Mouse (Mus musculus): ENCODE measurements around the gene Eci1. TPM values are rescaled to one million over a fixed set of nuclear protein-coding genes. Genes with fewer than 3 reads are reported as not detected.

Gene Eci1
- total RNA-seq, 2 experiments from 2014 or later: 39.9 to 62.1 TPM

DNA sequence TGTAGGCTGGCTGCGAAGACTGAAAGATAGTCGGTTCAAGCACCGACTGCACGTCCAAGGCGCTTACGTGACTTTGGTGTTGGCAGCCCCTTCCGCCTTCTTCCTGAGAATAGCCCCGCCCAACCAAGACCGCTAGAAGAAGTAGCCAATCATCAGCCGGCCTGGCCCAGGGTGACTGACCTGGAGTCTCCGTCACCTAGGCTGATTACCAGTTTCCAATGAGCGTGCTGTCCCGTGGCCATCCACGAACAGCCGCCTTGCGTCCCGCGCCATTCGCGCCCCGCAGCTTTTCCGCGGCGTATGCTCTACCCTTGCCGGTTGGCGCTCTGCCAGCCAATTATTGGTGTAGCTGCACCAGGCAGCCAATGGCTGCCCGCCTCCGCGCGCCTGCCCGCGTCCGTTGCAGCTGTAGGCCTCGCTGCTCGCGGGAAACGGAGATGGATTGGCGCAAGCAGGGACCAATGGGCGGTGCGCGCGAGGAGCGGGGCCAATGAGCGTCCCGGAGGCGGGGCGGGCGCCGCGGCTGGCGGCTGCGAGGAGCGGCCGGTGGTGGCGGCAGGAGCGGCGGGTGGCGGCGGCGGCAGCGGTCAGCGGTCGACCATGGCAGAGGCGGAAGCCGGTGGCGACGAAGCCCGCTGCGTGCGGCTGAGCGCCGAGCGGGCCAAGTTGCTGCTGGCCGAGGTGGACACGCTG lies 43.6 kb downstream of the Eci1 start, which contains the start of the genes E4f1 and Pgp:
TSS of gene E4f1 (minus strand) at position 404 of the 693 bp plus-strand sequence.
TSS of gene Pgp (plus strand) at position 483 of the 693 bp plus-strand sequence.
- peak; percentile 91 for ATAC-seq (replicated peaks; ENCODE audit: poor library complexity, severe bottlenecking)

DNA sequence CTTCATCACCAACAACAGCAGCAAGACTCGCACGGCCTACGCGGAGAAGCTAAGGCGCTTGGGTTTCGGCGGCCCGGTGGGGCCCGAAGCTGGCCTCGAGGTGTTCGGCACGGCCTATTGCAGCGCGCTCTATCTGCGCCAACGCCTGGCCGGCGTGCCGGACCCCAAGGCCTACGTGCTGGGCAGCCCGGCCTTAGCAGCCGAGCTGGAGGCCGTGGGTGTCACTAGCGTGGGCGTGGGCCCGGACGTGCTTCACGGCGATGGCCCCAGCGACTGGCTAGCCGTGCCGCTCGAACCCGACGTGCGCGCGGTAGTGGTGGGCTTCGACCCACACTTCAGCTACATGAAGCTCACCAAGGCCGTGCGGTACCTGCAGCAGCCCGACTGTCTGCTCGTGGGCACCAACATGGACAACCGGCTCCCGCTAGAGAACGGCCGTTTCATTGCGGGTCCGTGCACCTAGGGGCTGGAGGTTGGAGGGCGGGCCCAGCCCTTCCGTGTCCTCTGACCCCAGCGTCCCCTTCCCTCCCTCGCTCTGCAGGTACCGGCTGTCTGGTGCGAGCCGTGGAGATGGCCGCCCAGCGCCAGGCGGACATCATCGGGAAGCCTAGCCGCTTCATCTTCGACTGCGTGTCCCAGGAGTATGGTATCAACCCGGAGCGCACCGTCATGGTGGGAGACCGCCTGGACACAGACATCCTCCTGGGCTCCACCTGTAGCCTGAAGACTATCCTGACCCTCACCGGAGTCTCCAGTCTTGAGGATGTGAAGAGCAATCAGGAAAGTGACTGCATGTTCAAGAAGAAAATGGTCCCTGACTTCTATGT lies 44.5 kb downstream of the Eci1 start:
- ATAC-seq (replicated peaks; ENCODE audit: poor library complexity, severe bottlenecking): 0 out of 2 replicates have a peak, but pooled peaks have one; percentile 10

- no peak for ATAC-seq (replicated peaks; ENCODE audit: poor library complexity, severe bottlenecking)
These were observed 46.1 kb downstream of the Eci1 start for GRCm38 (mm10) chr17:24472512-24472911.

DNA sequence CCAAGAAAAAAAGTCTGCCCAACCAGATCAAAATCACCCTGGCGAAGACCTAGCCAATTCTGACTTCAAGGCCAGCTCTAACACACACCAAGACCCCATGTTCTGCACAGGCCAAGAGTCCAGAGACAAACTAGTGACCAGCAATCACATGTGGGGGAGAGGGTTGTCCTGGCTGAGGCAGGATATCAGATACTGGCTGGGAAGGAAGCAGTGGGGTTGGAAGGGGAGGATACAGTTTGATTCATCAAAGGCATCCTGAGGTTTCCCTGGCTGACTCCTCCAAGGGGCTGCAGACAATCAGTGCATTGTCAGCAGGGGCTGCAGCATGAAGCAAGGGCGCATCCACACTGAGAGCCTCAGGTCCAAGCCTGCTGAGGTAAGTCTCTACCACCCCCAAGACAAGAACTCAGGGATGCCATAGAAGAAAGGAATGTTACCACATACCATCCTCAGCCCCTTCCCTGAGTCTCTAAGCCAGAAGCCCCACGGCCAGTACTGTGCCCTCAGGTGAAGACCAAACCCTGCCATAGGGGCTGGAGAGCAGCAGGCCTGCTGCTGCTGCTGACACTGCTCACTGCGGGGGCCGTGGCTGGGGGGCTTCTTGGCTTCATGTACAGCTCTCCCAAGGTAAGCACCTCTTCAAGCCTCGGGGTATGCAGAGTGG lies 47.3 kb downstream of the Eci1 start, which contains the start of gene Bricd5:
TSS of gene Bricd5 (plus strand) at position 273 of the 664 bp plus-strand sequence.
- no peak for ATAC-seq (replicated peaks; ENCODE audit: poor library complexity, severe bottlenecking)

- no peak for ATAC-seq (replicated peaks; ENCODE audit: poor library complexity, severe bottlenecking)
These were observed 48.1 kb downstream of the Eci1 start for GRCm38 (mm10) chr17:24474557-24474956.

DNA sequence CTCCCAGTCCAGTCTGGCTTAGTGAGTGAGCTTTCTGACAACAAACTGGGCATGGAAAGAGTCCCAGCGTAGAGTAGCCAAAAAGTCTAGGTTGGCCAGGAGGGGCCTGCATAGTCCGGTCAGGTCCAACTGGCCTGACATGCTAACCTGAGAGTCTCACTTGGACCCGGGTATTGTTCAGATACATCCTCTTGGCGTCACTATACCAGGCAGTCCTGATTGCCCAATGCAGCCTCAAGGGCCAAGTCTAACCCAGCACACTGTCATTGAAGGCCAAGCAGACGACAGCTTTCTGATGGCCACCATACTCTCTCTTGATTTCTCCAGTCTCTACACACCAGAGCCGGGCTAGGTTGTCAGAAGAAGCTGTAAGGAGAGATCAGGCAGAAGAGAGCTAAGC lies 49.1 kb downstream of the Eci1 start:
- ATAC-seq (replicated peaks; ENCODE audit: poor library complexity, severe bottlenecking): no peak

GRCm38 (mm10) chr17:24476022-24476776 lies 49.8 kb downstream of the Eci1 start:
- no peak for ATAC-seq (replicated peaks; ENCODE audit: poor library complexity, severe bottlenecking)

GRCm38 (mm10) chr17:24477053-24477984 lies 50.9 kb downstream of the Eci1 start:
- peak; percentile 55 for ATAC-seq (replicated peaks; ENCODE audit: poor library complexity, severe bottlenecking)

- no peak for ATAC-seq (replicated peaks; ENCODE audit: poor library complexity, severe bottlenecking)
These were observed 51.7 kb downstream of the Eci1 start for GRCm38 (mm10) chr17:24477985-24478600.

DNA sequence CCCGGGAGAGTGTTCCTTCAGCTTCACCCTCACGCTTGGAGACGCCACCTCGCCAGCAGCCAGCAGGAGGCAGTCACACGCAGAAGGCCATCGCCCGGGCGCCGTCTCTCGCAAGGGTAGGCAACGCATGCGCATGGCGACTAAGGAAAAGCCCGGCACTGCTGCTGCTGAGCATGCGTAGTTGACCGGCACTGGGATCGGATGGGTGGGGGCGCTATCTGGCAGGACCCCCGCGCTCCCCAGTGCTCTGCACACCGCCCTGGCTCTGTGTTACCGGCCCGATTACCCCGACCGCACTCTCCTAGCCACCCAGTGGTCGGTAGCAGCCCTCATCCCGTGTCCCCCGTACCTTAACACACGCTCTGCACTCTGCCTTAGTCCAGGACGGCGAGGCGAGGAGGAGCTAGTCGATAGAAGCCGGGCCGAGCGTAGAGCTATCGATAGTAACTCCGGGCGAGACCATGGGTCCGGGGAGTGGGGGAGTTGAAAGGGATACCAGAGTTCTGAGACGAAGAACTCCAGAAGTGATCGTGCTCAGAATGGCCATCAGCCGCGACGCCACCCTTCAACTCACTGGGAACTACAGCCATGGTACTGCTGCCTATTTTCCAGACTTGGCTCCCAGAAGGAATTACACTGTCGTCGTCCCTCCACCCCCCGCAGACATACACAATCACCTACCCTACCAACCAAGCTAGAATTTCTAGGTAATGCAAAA lies 52.4 kb downstream of the Eci1 start, which contains the start of gene Mlst8:
TSS of gene Mlst8 (minus strand) at position 416 of the 718 bp plus-strand sequence.
- ATAC-seq (replicated peaks; ENCODE audit: poor library complexity, severe bottlenecking): peak; percentile 83

GRCm38 (mm10) chr17:24479431-24479830 lies 53.0 kb downstream of the Eci1 start:
- no peak for ATAC-seq (replicated peaks; ENCODE audit: poor library complexity, severe bottlenecking)

DNA sequence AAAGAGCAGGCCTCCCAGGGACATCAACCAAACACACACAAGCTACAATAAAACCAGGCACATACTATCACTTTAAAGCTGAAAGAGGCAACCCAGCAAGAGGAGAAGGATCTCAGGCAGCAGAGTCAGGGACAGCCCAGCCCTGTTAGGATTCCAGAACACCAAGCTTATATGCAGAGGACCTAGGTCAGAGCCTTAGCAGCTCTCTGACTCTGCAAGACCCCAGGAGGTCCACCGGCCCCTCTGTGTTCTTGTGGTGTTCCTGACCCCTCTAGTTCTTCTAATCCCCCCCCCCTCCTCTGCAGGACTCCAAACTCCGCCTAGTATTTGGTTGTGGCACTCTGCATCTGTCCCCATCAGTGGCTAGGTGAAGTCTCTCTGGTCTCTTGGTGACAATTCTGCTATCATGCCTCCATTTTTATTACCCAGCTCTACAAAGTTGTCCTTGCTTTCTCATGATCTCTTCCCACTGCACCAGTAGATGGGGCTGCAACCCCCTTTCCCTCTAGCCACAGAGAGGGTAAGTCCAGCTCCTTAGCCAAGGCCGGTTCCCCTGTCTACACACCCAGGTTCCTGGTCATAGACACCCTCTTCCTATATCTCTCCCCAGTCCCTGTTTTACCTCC lies 53.9 kb downstream of the Eci1 start:
- ATAC-seq (replicated peaks; ENCODE audit: poor library complexity, severe bottlenecking): peak; percentile 39

DNA sequence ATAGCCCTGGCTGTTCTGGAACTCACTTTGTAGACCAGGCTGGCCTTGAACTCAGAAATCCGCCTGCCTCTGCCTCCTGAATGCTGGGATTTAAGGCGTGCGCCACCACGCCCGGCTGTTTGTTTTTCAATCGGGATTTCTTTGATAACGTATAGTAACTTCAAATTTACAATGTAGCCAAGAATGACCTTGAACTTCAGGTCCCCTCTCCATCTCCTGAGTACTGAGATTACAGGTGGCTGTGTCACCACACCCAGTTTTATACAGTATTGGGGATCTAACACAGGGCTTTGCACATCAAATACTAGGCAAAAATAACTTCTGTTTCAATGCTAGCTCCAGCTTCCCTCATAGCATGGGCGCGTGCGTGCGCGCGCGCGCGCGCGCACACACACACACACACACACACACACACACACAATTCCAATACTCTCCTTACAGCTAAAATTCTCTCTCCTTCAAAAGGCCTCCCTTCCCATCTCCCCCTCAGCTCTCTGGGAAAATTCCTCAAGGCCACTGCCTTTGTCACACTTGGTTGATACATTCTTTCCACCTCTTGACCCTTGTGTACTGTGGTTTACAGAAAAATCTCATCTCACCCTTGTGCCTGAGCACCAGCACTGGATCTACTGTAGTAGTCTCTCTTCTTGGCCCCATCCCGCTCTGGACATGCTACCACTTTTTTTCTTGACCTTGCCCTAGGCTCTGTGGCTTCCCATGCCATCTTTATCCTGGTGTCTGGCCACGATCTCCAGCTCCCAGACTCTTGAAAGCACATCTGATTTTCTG lies 54.8 kb downstream of the Eci1 start:
- ATAC-seq (replicated peaks; ENCODE audit: poor library complexity, severe bottlenecking): no peak

DNA sequence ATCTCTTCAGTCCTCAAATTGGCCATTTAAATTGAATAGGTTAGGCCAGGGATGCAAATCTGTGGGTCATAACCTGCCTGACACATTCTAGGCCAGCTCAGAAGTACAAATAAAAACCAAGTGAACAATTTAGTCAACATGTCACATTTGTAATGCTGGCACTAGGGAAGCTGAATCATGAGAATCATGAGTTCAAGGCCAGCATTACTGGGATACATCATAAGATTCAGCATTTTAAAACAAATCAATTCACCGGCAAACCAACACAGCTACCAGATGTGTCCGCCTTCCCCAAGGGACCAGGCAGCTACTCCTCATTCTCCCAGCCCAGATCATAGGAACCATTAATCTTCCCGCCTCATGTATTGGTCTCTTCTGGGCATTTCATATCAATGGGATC lies 57.1 kb downstream of the Eci1 start:
- no peak for ATAC-seq (replicated peaks; ENCODE audit: poor library complexity, severe bottlenecking)

- ATAC-seq (replicated peaks; ENCODE audit: poor library complexity, severe bottlenecking): no peak
These were observed 58.8 kb downstream of the Eci1 start for GRCm38 (mm10) chr17:24485090-24485860.

GRCm38 (mm10) chr17:24488186-24488661 lies 61.8 kb downstream of the Eci1 start, which contains the start of gene Caskin1:
Gene Caskin1, plus strand, starts transcription at chr17:24488601.
- peak; percentile 32 for ATAC-seq (replicated peaks; ENCODE audit: poor library complexity, severe bottlenecking)
